Mouse (Mus musculus) myocyte (in vitro differentiated cells): ENCODE measurements around the gene Myo16. TPM values are rescaled to one million over a fixed set of nuclear protein-coding genes. Genes with fewer than 3 reads are reported as not detected.

ENCODE experiments used
- H3K27me3 ChIP-seq: one replicate; pipeline ENCODE4 v1.6.1; 2011; ENCODE audit not compliant: control insufficient read depth, insufficient read depth, insufficient read length
- H3K36me3 ChIP-seq: one replicate; pipeline ENCODE4 v1.6.1; 2011; ENCODE audit not compliant: control insufficient read depth, insufficient read depth
- H3K4me2 ChIP-seq: one replicate; pipeline ENCODE4 v1.6.1; 2011; ENCODE audit warnings: low read depth, control low read depth
- H3K4me3 ChIP-seq: one replicate; pipeline ENCODE4 v1.5.1; 2011; ENCODE audit warnings: mild to moderate bottlenecking, control low read depth, moderate library complexity
- H3K79me2 ChIP-seq: one replicate; pipeline ENCODE4 v1.6.1; 2011; ENCODE audit not compliant: control insufficient read depth, insufficient read depth
- H3ac ChIP-seq: one replicate; pipeline ENCODE4 v1.6.1; 2011; ENCODE audit not compliant: control insufficient read depth, insufficient read length
- CEBPB ChIP-seq: IDR thresholded peaks from 2 replicates; pipeline ENCODE4 v1.6.1; 2011; ENCODE audit warnings: mild to moderate bottlenecking, moderate library complexity; ENCODE audit not compliant: poor library complexity, insufficient read depth, severe bottlenecking
- E2F4 ChIP-seq: IDR thresholded peaks from one replicate; pipeline ENCODE4 v1.6.1; 2011; ENCODE audit warnings: mild to moderate bottlenecking, control low read depth, moderate library complexity; ENCODE audit not compliant: insufficient read depth
- MAX ChIP-seq: IDR thresholded peaks from one replicate; pipeline ENCODE4 v1.6.1; 2011; ENCODE audit warnings: low read depth, mild to moderate bottlenecking, control low read depth
- MYOD1 ChIP-seq, 3 experiments: IDR thresholded peaks; one replicate each; pipeline ENCODE4 v1.6.1; 2011; ENCODE audit warnings: control low read depth in 2 of 3, low read depth in 2 of 3, mild to moderate bottlenecking in 2 of 3, moderate library complexity in 1 of 3; ENCODE audit not compliant: insufficient read length in 2 of 3, control insufficient read depth in 1 of 3
- MYOG ChIP-seq, 3 experiments: IDR thresholded peaks; one replicate each; pipeline ENCODE4 v1.6.1; 2011; ENCODE audit warnings: control low read depth in 2 of 3, low read depth in 2 of 3, mild to moderate bottlenecking in 2 of 3; ENCODE audit not compliant: insufficient read length in 2 of 3, control insufficient read depth in 1 of 3, insufficient read depth in 1 of 3
- POLR2A ChIP-seq: IDR thresholded peaks from one replicate; pipeline ENCODE4 v1.6.1; 2011; ENCODE audit warnings: low read depth, mild to moderate bottlenecking, control low read depth, moderate library complexity; ENCODE audit not compliant: insufficient read length
- POLR2AphosphoS2 ChIP-seq: IDR thresholded peaks from one replicate; pipeline ENCODE4 v1.6.1; 2011; ENCODE audit warnings: low read depth, control low read depth; ENCODE audit not compliant: insufficient read length
- REST ChIP-seq: IDR thresholded peaks from one replicate; pipeline ENCODE4 v1.6.1; 2011; ENCODE audit warnings: mild to moderate bottlenecking, control low read depth, moderate library complexity; ENCODE audit not compliant: insufficient read depth, insufficient read length
- SRF ChIP-seq: IDR thresholded peaks from one replicate; pipeline ENCODE4 v1.6.1; 2011; ENCODE audit warnings: low read depth; ENCODE audit not compliant: control insufficient read depth, insufficient read length
- TCF12 ChIP-seq: IDR thresholded peaks from one replicate; pipeline ENCODE4 v1.6.1; 2011; ENCODE audit warnings: mild to moderate bottlenecking, control low read depth; ENCODE audit not compliant: poor library complexity, insufficient read depth, severe bottlenecking
- TCF3 ChIP-seq: IDR thresholded peaks from one replicate; pipeline ENCODE4 v1.6.1; 2011; ENCODE audit warnings: low read depth, control low read depth; ENCODE audit not compliant: insufficient read length
- USF1 ChIP-seq: IDR thresholded peaks from one replicate; pipeline ENCODE4 v1.6.1; 2011; ENCODE audit warnings: low read depth, mild to moderate bottlenecking, control low read depth, moderate library complexity
- polyA plus RNA-seq: library from polyadenylated mRNA; unstranded; fragments of >200 nt; fragmentation: generic; extraction: Trizol; gene quantifications from one replicate; pipeline ENCODE4 v1.2.1, GENCODE M21; 2012; ENCODE audit warnings: missing spikeins

The Myo16 gene
- polyA plus RNA-seq, 1 experiment, result 0.01 TPM

DNA sequence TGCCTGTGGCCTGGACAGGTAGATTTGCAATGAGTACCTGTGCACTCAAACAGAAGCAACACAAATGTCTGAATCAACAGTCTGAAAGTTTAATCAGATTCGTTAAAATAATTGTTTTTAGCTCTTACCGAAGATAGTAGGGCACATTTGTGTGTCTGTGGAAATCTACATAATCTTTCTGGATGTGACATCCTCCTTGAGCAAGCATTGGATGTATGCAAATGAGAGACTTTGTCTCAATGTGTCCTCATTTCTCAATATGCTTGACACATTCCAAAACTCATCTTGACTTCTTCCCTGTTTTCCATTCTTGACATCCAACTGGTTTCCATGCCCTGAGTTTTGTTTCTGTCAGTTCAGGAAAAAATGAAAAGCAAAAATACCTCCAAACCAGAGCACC is 80.8 kb downstream of the Myo16 start:
- no peak for TF ChIP-seq CEBPB
- TF ChIP-seq USF1, result no peak
- TF ChIP-seq MYOD1 (IDR thresholded peaks at IDR 0.05; ENCODE audit: control insufficient read depth in 1 of 3, insufficient read length in 2 of 3, low read depth in 2 of 3), result no peak
- TF ChIP-seq POLR2A, result no peak
- no peaks in the 10 kb centered on the region for H3K27me3 ChIP-seq

GRCm38 (mm10) chr8:10243344-10243743 is 89.6 kb downstream of the Myo16 start:
- Histone ChIP-seq H3K4me2 (no peak overlapping the region), H3K4me3 (no peak overlapping the region), H3K27me3 (no peaks in the 10 kb centered on the region), H3ac (no peak overlapping the region), H3K79me2 (no peaks in the 10 kb centered on the region), H3K36me3 (no peaks in the 10 kb centered on the region)
- TF ChIP-seq MAX, result no peak
- no peak for TF ChIP-seq SRF
- TF ChIP-seq TCF3, result no peak
- no peak for TF ChIP-seq MYOG (IDR thresholded peaks at IDR 0.05; ENCODE audit: control insufficient read depth in 1 of 3, insufficient read depth in 1 of 3, insufficient read length in 2 of 3, low read depth in 2 of 3)
- TF ChIP-seq CEBPB, result no peak
- no peak for TF ChIP-seq POLR2AphosphoS2
- TF ChIP-seq MYOD1 (IDR thresholded peaks at IDR 0.05; ENCODE audit: control insufficient read depth in 1 of 3, insufficient read length in 2 of 3, low read depth in 2 of 3), result no peak

More for the DNA sequence above, 80.8 kb downstream of the Myo16 start:
- H3K36me3 ChIP-seq, result no peaks in the 10 kb centered on the region
- H3K79me2 ChIP-seq, result no peaks in the 10 kb centered on the region
- no peak overlapping the region for H3ac ChIP-seq
- H3K4me3 ChIP-seq, result no peak overlapping the region
- no peak overlapping the region for H3K4me2 ChIP-seq

DNA sequence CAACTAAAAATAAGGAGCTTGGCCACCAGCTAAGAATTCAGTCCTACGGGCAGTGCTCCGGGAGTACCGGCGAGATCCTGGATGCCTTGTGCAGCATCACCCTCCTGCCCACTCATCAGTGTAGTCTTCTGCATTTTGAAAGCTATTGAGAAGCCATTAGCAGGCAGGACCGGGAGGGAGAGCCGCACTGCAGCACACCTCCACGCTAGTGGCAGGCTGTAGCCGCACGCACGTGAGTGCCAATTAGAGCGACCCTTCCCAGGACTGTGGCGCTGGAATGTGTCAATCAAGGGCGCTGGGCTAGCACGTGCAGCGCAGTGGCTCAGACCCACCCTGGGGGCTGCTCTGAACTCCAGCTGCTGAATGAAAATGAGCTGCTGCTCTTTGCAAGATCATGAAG is 95.4 kb downstream of the Myo16 start:
- TF ChIP-seq CEBPB, result no peak
- no peaks in the 10 kb centered on the region for H3K36me3 ChIP-seq
- no peak overlapping the region for H3ac ChIP-seq
- H3K79me2 ChIP-seq, result no peaks in the 10 kb centered on the region
- H3K27me3 ChIP-seq, result peaks cover 5% of the 10 kb centered on the region
- H3K4me3 ChIP-seq, result no peak overlapping the region
- H3K4me2 ChIP-seq, result no peak overlapping the region

DNA sequence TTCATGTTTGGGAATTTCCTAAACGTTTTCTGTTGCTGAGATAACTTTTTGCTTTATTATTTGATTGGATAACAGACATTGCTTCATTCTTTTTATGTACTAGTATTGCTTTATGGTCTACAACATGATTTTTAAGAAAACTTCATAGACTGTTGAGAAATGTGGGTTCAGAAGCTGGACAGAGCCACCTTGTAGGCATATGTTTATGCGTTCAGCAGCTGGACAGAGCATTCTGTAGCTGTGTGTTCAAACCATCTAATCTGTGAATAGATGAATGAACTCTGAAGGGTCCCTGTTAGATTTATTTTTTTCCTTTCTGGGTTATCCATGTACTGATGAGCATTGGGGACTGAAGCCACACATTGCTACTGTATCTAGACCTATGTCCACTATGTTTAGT is 102.0 kb downstream of the Myo16 start:
- H3K36me3 ChIP-seq, result no peaks in the 10 kb centered on the region
- H3K4me3 ChIP-seq, result no peak overlapping the region
- H3K79me2 ChIP-seq, result no peaks in the 10 kb centered on the region
- no peak overlapping the region for H3ac ChIP-seq
- H3K4me2 ChIP-seq, result no peak overlapping the region
- H3K27me3 ChIP-seq, result peaks cover 4% of the 10 kb centered on the region
- TF ChIP-seq REST (peak; percentile 44), TCF3 (no peak)

DNA sequence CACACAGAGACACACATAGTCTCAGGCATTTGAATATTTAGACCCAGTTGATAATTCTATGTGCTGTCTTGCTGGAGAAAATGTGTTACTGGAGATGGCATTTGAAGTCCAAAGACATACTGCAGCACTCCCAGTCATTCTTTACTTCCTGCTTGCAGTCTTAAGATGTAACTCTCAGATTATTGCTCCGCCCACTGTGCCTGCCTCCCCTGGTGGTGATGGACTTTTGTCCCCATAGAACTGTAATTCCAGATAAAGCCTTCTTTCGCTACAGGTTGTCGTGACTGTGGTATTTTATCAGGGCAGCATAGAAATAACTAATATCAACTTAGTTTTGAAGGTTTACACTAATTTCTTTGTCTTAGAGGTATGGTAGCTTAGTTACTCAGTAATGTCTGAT is 102.9 kb downstream of the Myo16 start:
- Histone ChIP-seq H3K4me2 (no peak overlapping the region), H3K79me2 (no peaks in the 10 kb centered on the region), H3K4me3 (no peak overlapping the region), H3K36me3 (no peaks in the 10 kb centered on the region), H3ac (no peak overlapping the region), H3K27me3 (no peaks in the 10 kb centered on the region)
- TF ChIP-seq E2F4 (no peak), SRF (no peak), TCF3 (no peak), REST (no peak), USF1 (no peak), POLR2A (no peak), MAX (no peak), MYOD1 (IDR thresholded peaks at IDR 0.05; ENCODE audit: control insufficient read depth in 1 of 3, insufficient read length in 2 of 3, low read depth in 2 of 3) (no peak), TCF12 (no peak), CEBPB (no peak), MYOG (IDR thresholded peaks at IDR 0.05; ENCODE audit: control insufficient read depth in 1 of 3, insufficient read depth in 1 of 3, insufficient read length in 2 of 3, low read depth in 2 of 3) (no peak), POLR2AphosphoS2 (no peak)

DNA sequence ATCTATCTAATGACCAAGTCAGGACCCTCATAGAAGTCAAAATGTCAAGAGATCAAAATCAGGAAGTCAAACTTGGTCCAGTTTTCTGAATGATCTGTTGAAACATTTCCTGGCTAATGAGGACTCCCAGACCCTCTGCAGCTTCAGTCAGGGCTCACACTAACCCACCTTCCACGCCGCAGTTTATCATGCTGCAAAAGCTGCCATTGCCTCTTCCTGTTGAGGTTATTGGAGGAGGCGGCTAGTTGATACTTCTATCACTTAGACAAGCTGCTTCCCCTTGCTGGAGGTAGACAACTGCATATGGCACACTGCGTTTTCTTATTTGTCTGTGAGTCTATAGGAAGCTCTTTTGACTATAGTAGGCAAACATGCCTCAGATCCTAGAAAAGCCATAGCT is 116.4 kb downstream of the Myo16 start:
- Histone ChIP-seq H3ac (no peak overlapping the region), H3K4me2 (no peak overlapping the region), H3K27me3 (no peaks in the 10 kb centered on the region), H3K79me2 (no peaks in the 10 kb centered on the region), H3K4me3 (no peak overlapping the region), H3K36me3 (no peaks in the 10 kb centered on the region)
- TF ChIP-seq CEBPB, result no peak
- TF ChIP-seq POLR2AphosphoS2, result no peak
- no peak for TF ChIP-seq SRF
- TF ChIP-seq USF1, result no peak
- no peak for TF ChIP-seq MAX
- no peak for TF ChIP-seq REST
- no peak for TF ChIP-seq POLR2A
- TF ChIP-seq MYOD1 (IDR thresholded peaks at IDR 0.05; ENCODE audit: control insufficient read depth in 1 of 3, insufficient read length in 2 of 3, low read depth in 2 of 3), result no peak
- TF ChIP-seq MYOG (IDR thresholded peaks at IDR 0.05; ENCODE audit: control insufficient read depth in 1 of 3, insufficient read depth in 1 of 3, insufficient read length in 2 of 3, low read depth in 2 of 3), result no peak
- no peak for TF ChIP-seq E2F4
- no peak for TF ChIP-seq TCF3
- TF ChIP-seq TCF12, result no peak
